ENCODE assay signal across 8 mouse cellular contexts in genomic region chr7:141466607-141467148, GRCm38 (mm10). TPM values are rescaled to one million over a fixed set of nuclear protein-coding genes. Genes with fewer than 3 reads are reported as not detected.
DNase-seq lines count a peak whose midpoint lies in the region; ATAC-seq and TF ChIP-seq lines count a peak whose summit lies in the region.

No protein-coding gene starts in this region.

- no peak for ATAC-seq in forebrain, embryonic 15.5 days (replicated peaks)
- no peak for ATAC-seq in liver, embryonic 16.5 days (ENCODE audit: low read depth)

- TF ChIP-seq POLR2A in ES-Bruce4 (IDR thresholded peaks at IDR 0.05; ENCODE audit: insufficient read depth, low read length): no peak

- peaks cover 5% of the 10 kb centered on the region for H3K4me1 ChIP-seq in ES-Bruce4 (ENCODE audit: control insufficient read depth, insufficient read depth, low read length)
- peaks cover 51% of the 10 kb centered on the region for H3K4me1 ChIP-seq in forebrain, embryonic 15.5 days
- peaks cover 37% of the 10 kb centered on the region for H3K4me1 ChIP-seq in liver, embryonic 16.5 days (ENCODE audit: control insufficient read depth, low read depth, low read length)

- 65% methylated on average over 10 of the region's 10 CpGs for WGBS in forebrain, embryonic 15.5 days
- 57% methylated on average over 10 of the region's 10 CpGs for WGBS in liver, embryonic 16.5 days (ENCODE audit: insufficient replicate concordance)

- DNase-seq in heart, adult 11 months: peak; percentile 94
- DNase-seq in heart, adult 8-10 months (ENCODE audit: low spot score): no peak
- no peak for DNase-seq in urinary bladder, postnatal 14 days (ENCODE audit: low spot score)
- no peak for DNase-seq in adrenal gland, adult 2 months
- no peak for DNase-seq in frontal cortex, postnatal 36 days (ENCODE audit: low spot score in 2 of 2)

- peak overlapping the region; percentile 30; the same call in 1 of the 2 replicates for H3K27ac ChIP-seq in ES-Bruce4 (ENCODE audit: insufficient read depth, low read length)
- no peak overlapping the region for H3K27ac ChIP-seq in forebrain, embryonic 15.5 days (replicated peaks)
- H3K27ac ChIP-seq in liver, embryonic 16.5 days (ENCODE audit: low read length): 0 out of 2 replicates have a peak overlapping the region, but pooled peaks have one; percentile 45

- no peaks in the 10 kb centered on the region for H3K9me3 ChIP-seq in ES-Bruce4 (replicated peaks; ENCODE audit: control insufficient read depth, insufficient read depth, low read length, poor library complexity, severe bottlenecking)
- H3K9me3 ChIP-seq in forebrain, embryonic 15.5 days: no peaks in the 10 kb centered on the region
- no peaks in the 10 kb centered on the region for H3K9me3 ChIP-seq in liver, embryonic 16.5 days (replicated peaks; ENCODE audit: control insufficient read depth, low read length)

- peak overlapping the region; percentile 56 for H3K4me2 ChIP-seq in forebrain, embryonic 15.5 days (replicated peaks)
- H3K4me2 ChIP-seq in liver, embryonic 16.5 days (ENCODE audit: low read depth, low read length): peak overlapping the region; percentile 97

- no peak for TF ChIP-seq CTCF in ES-Bruce4 (IDR thresholded peaks at IDR 0.05; ENCODE audit: low read depth, low read length)

- no peak for TF ChIP-seq EP300 in ES-Bruce4 (IDR thresholded peaks at IDR 0.05; ENCODE audit: insufficient read depth, low read depth, low read length)

- H3K27me3 ChIP-seq in ES-Bruce4 (ENCODE audit: control insufficient read depth, insufficient read depth, low read length, poor library complexity, severe bottlenecking): no peaks in the 10 kb centered on the region
- peaks cover 50% of the 10 kb centered on the region for H3K27me3 ChIP-seq in forebrain, embryonic 15.5 days
- peaks cover 51% of the 10 kb centered on the region for H3K27me3 ChIP-seq in liver, embryonic 16.5 days (ENCODE audit: control insufficient read depth, insufficient read depth, low read depth, low read length)

- H3K4me3 ChIP-seq in ES-Bruce4 (ENCODE audit: low read depth, low read length): peak overlapping the region; percentile 56
- H3K4me3 ChIP-seq in forebrain, embryonic 15.5 days: peak overlapping the region; percentile 67
- H3K4me3 ChIP-seq in liver, embryonic 16.5 days (ENCODE audit: low read depth, low read length): peak overlapping the region; percentile 75

- H3K36me3 ChIP-seq in ES-Bruce4 (ENCODE audit: control insufficient read depth, insufficient read depth, low read length, poor library complexity, severe bottlenecking): peaks cover 12% of the 10 kb centered on the region
- H3K36me3 ChIP-seq in forebrain, embryonic 15.5 days: peaks cover 18% of the 10 kb centered on the region
- H3K36me3 ChIP-seq in liver, embryonic 16.5 days (ENCODE audit: control insufficient read depth, insufficient read depth): peaks cover 9% of the 10 kb centered on the region

- H3K9ac ChIP-seq in ES-Bruce4 (ENCODE audit: low read depth, poor library complexity, severe bottlenecking): peak overlapping the region; percentile 77
- H3K9ac ChIP-seq in forebrain, embryonic 15.5 days (replicated peaks): peak overlapping the region; percentile 82
- peak overlapping the region; percentile 85 for H3K9ac ChIP-seq in liver, embryonic 16.5 days (ENCODE audit: low read depth, low read length)

RNA-seq across cellular contexts. Expression of gene Cd151, which starts 0.5 kb away (rescaled TPM):
- 100 to 1,000 TPM; 331 to 351 (median 345) TPM for total RNA-seq in heart, adult 8-10 months (2022)
- polyA plus RNA-seq in ES-Bruce4 (2011; ENCODE audit: insufficient read depth, insufficient read length, low read depth, missing spikeins): 99.0 and 107 TPM in 2 replicates
- polyA plus RNA-seq in forebrain, embryonic 15.5 days (2015; fragmentation: Nextera tagmentation; extraction: Ambion mirVana): 15.9 and 18.6 TPM in 2 replicates
- 5.3 and 6.9 TPM in 2 replicates for polyA plus RNA-seq in liver, embryonic 16.5 days (2015; fragmentation: Nextera tagmentation; extraction: Ambion mirVana)
- 100 to 1,000 TPM; 325 to 452 TPM for total RNA-seq in adrenal gland, adult 2 months (2021)
- polyA plus RNA-seq in adrenal gland, adult 2 months (2012; rRNA removed): 899 and 918 TPM in 2 replicates

RNA-seq across cellular contexts. Expression of gene Cracr2b, which starts 5.8 kb away (rescaled TPM):
- total RNA-seq in heart, adult 8-10 months (2022): 10 to 100 TPM; 17.7 to 24.2 (median 19.1) TPM
- polyA plus RNA-seq in ES-Bruce4 (2011; ENCODE audit: insufficient read depth, insufficient read length, low read depth, missing spikeins): 13.5 and 14.0 TPM in 2 replicates
- 5.0 and 8.5 TPM in 2 replicates for polyA plus RNA-seq in forebrain, embryonic 15.5 days (2015; fragmentation: Nextera tagmentation; extraction: Ambion mirVana)
- polyA plus RNA-seq in liver, embryonic 16.5 days (2015; fragmentation: Nextera tagmentation; extraction: Ambion mirVana): 3.7 and 4.8 TPM in 2 replicates
- 10 to 100 TPM; 10.3 to 12.4 TPM for total RNA-seq in adrenal gland, adult 2 months (2021)
- polyA plus RNA-seq in adrenal gland, adult 2 months (2012; rRNA removed): 42.0 and 54.5 TPM in 2 replicates

RNA-seq across cellular contexts. Expression of gene Polr2l, which starts 8.3 kb away (rescaled TPM):
- 10 to 100 TPM; 75.5 to 93.4 (median 84.3) TPM for total RNA-seq in heart, adult 8-10 months (2022)
- polyA plus RNA-seq in ES-Bruce4 (2011; ENCODE audit: insufficient read depth, insufficient read length, low read depth, missing spikeins): 12.1 and 15.3 TPM in 2 replicates
- 68.3 and 73.2 TPM in 2 replicates for polyA plus RNA-seq in forebrain, embryonic 15.5 days (2015; fragmentation: Nextera tagmentation; extraction: Ambion mirVana)
- polyA plus RNA-seq in liver, embryonic 16.5 days (2015; fragmentation: Nextera tagmentation; extraction: Ambion mirVana): 36.4 and 39.2 TPM in 2 replicates
- 100 to 1,000 TPM in 1 of 2 experiments, 10 to 100 TPM in 1; 84.4 to 140 TPM for total RNA-seq in adrenal gland, adult 2 months (2021)
- polyA plus RNA-seq in adrenal gland, adult 2 months (2012; rRNA removed): 68.5 and 71.0 TPM in 2 replicates

RNA-seq across cellular contexts. Expression of gene Tspan4, which starts 8.4 kb away (rescaled TPM):
- 10 to 100 TPM; 25.8 to 45.3 (median 42.8) TPM for total RNA-seq in heart, adult 8-10 months (2022)
- 37.4 and 39.9 TPM in 2 replicates for polyA plus RNA-seq in ES-Bruce4 (2011; ENCODE audit: insufficient read depth, insufficient read length, low read depth, missing spikeins)
- 25.6 and 27.3 TPM in 2 replicates for polyA plus RNA-seq in forebrain, embryonic 15.5 days (2015; fragmentation: Nextera tagmentation; extraction: Ambion mirVana)
- 46.1 and 47.2 TPM in 2 replicates for polyA plus RNA-seq in liver, embryonic 16.5 days (2015; fragmentation: Nextera tagmentation; extraction: Ambion mirVana)
- 100 to 1,000 TPM in 1 of 2 experiments, 10 to 100 TPM in 1; 47.8 to 125 TPM for total RNA-seq in adrenal gland, adult 2 months (2021)
- polyA plus RNA-seq in adrenal gland, adult 2 months (2012; rRNA removed): 227 and 256 TPM in 2 replicates

RNA-seq across cellular contexts. Expression of gene Pnpla2, which starts 11.7 kb away (rescaled TPM):
- total RNA-seq in heart, adult 8-10 months (2022): 100 to 1,000 TPM; 419 to 549 (median 431) TPM
- 33.3 and 43.5 TPM in 2 replicates for polyA plus RNA-seq in ES-Bruce4 (2011; ENCODE audit: insufficient read depth, insufficient read length, low read depth, missing spikeins)
- 21.5 and 22.0 TPM in 2 replicates for polyA plus RNA-seq in forebrain, embryonic 15.5 days (2015; fragmentation: Nextera tagmentation; extraction: Ambion mirVana)
- polyA plus RNA-seq in liver, embryonic 16.5 days (2015; fragmentation: Nextera tagmentation; extraction: Ambion mirVana): 14.9 and 15.5 TPM in 2 replicates
- total RNA-seq in adrenal gland, adult 2 months (2021): 1,000 to 10,000 TPM in 1 of 2 experiments, 100 to 1,000 TPM in 1; 905 to 1,265 TPM
- polyA plus RNA-seq in adrenal gland, adult 2 months (2012; rRNA removed): 1,146 and 1,725 TPM in 2 replicates
